Mouse (Mus musculus) fat pad, adult 2 months (tissue): ENCODE data around the gene Hivep2.

Source experiments
- DNase-seq: peaks from one replicate; pipeline ENCODE4 v3.0.0-alpha.2; 2011; ENCODE audit warnings: low read depth, low spot score; ENCODE audit errors: extremely low read depth

Hivep2 gene

GRCm38 (mm10) chr10:13965974-13966829 is at the start of gene Hivep2:
Hivep2 (plus strand) TSS chr10:13966075.
- no peak for DNase-seq

DNA sequence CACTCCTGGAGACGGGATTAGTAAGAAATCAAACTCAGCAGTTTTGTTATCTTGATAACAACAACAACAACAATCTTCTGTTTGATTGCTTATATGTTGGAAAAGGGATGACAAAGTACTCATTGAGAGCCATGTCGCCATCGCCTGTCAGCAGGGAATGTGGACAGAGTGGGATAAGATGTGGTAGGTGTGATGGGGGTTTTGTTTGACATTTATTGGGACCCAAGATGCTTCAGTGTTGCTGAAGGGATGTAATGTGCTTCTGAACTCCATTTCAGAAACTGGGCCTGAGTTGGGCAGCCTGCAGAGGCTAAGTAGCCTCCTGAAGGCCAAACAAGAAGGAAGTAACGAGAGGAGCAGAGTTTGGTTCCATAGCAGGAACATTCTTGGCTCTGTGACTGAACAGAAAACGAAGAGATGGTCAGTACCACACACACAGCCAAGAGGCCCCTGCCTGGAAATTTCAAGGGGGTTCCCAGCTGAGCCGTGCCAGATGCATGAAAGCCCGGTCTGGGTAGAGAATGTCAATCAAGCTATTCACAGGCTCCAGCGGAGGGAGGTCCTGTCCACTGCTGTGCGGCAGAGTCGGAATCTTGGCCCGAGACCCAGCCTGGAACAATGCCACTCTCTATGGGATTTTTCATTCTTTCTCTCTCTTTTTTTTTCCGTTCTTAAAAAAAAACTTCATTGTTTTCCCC is 49.1 kb upstream of the Hivep2 start:
- DNase-seq, result no peak

GRCm38 (mm10) chr10:13921641-13922385 is 44.1 kb upstream of the Hivep2 start:
- DNase-seq, result no peak

DNA sequence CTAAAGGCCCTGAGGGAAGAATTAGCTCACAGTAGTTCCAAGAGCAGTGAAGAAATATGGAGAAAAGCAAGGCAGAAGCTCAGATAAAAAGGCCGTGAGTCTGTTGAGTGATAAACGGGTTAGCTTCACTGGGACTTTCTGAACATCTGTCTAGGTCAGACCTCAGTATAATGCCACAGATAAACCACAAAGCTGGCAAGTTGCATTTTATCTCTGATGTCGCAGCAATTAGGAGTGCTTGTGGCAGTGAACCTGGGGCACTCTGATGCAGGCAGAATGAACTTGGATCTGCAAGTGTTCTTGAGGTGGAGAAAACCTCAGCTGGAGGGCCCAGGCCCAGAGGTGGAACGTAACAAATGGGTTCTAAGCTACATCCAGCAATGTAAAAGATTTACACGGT is 36.6 kb upstream of the Hivep2 start:
- no peak for DNase-seq

DNA sequence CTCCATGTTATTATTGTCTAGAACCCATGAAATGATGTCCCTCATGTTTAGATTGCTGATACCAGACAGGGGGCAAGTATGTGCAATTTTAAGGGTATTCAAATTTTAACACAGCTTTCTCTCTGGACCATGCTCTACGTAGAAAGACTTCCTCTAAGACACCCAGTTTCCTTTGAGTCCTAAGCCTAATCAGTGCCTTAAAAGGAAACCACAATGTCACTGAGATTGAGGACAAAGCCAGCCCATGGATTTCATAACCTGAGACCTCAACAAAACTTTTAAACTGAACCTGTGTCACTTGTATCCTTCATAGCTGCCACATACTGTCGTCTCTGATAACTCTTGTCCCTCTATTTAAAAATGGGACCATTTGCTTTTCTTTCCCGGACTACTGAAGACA is 33.7 kb upstream of the Hivep2 start:
- no peak for DNase-seq

- DNase-seq, result no peak
These were observed 32.6 kb upstream of the Hivep2 start for GRCm38 (mm10) chr10:13933320-13933719.

- no peak for DNase-seq
These were observed 30.2 kb upstream of the Hivep2 start for GRCm38 (mm10) chr10:13935646-13936045.

DNA sequence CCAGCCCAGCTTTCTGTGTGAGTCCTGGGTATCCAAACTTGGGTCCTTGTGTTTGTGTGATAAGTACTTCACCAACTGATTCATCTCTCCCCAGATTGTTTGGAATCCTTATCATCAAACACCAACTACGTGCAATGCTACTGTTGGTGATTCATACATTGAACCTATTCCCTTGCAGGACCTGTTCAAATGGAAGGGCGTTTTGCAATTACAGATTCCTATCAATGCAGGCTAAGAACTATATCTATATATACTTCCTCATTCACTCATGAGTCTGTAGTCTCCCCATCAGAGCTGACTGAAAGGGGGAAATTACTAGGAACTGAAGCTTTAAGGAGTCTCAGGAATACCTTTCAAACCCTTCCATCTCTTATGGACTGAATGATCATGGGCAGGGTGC is 24.5 kb upstream of the Hivep2 start:
- no peak for DNase-seq

DNA sequence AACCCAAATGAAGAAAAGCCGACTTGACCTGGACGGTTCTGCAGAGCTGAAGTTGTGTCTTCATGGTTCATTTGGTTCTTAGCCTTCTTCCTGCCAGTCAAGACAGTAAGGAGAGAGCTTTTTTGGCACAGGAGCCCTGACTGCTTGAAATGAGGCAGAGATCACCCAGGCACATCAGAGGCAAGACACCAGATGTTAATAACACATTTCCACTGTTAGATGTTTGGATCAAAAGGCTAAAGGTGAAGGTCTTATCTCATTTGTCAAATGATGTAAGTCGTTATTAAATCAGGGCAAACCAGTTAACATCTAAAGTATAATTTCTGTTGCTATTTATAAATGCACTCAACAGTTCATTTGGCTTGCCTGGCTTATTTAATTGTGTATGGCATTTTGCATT is 22.2 kb upstream of the Hivep2 start:
- DNase-seq, result no peak

DNA sequence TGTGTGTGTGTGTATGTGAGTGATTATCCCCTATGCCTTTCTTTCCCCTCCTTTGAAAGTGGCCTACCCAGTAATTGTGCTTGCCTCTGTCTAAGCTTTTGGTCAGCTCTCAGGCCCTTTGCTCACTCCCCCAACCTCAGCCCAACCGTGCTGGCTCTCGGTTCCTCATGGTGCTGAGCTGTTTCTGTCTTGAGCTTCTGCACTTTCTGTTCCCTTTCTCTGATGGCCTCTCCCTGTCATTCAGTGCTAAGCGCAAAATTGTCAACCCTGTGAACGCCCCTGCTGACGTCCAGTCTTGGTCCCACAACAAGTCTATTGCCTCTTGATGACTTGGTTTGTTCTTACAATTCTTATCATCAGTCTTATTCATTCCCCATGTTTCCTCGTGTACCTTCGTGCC is 19.4 kb upstream of the Hivep2 start:
- no peak for DNase-seq

DNA sequence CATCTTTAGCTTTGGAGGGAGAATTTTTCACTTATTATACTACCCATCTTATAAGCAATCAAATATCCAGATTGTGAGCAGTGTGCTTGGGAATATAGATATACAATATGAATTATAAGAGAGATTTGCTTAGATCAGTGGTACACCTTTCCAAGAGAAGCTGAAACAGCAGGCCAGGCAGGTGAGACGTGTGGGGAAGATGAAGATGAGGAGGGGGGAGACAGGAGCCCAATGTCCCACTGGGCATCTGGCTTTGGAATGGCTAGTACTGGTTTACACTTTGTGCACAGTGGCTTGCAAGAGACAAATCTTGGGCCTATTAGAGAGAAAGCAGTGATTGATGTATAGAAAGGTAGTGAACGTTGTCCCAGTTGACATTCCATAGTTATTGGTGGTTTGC is 2.9 kb upstream of the Hivep2 start:
- DNase-seq, result no peak

DNA sequence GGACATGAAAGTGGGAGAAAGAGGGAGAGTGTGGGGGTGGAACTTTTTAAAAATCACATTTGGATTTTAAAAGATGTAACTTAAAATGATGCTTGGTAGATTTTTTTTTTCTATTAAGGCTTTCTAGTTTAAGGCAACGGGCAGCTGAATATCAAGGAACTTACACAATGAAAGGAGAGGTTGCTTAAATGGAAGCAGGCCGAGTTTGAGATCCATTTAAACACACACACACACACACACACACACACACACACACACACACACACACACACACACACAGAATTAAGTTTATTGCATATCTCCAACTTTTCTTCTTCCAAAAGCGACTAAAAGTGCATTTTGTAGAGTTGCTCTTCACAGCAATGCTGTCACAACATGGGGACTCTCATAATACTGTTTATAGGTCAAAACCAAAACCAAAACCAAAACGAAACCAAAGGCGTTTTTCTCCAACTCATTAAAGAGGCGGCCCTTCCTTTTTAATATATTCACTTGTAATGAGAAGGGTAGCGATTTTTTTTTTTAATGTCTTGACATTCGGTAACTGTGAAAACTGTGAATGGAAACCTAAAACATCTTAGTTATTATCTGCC is 1.9 kb upstream of the Hivep2 start:
- no peak for DNase-seq

DNA sequence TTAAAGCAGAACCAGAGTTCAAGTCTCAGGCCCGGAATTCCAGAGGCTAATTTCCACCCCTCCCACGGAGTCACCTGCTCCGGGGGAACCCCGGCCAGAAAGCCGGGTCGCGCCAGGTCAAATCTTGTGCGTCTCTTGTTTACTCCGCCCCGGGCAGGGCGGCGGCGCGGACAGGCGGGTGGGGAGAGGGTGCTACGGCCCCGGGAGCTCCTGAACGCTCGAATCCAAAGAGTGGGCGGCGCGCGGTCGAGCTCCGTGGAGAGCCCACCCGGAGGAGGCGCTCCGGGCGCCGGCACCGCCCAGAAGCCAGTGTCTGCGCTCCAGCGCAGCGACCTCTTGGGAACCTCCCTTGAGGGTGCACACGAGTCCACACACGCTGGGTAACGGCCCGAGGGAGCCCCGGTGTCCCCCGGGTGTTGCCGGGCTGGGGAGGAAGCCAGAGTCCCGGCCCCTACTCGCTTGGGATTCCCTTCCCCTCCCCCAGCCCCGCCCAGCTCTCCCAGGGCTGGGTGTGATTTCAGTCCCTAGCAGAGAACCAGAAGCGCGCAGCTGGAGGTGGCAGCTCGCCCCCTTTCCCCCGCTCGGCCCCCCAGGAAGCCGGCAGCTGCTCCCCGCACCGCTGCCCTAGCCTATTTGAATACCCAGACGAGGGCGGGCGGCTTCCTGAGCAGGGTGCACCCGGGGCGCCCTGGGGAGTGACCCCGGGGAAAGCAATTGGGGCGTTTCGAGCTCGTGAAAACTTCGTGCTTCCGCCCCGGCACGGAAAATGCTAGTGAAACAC is 1.2 kb upstream of the Hivep2 start:
- DNase-seq, result no peak

DNA sequence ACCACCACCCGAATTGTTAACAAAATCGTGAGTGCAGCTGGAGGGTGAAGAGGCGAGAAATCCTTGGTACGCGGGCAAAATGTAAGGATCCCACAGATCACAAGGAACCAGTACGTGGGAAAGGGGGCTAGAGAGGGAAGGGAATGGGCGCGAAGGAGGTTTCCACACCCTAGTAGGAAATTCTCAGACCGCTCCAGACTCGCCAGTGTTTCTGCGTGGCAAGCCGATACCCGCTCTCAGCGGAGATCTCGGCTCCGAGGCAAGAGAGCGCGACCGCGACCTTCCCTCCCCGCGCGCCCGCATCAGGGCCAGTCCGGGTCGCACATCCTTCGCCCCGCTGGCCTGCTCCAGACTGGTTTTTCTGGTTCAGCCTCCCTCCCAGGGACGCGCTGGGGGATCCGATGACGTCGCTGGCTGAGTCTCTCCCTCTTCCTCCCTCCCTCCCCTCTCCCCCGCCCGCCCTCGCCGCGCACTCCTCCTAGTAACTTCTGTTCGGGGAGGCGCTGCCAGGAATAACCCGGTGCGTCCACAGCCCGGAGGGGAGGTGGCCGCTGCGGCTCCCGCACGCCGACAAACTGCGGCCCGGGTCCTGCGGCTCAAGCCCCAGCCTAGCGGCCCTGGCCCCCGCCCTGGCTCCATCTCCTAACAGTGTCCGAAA is 430 bp upstream of the Hivep2 start:
- no peak for DNase-seq

DNA sequence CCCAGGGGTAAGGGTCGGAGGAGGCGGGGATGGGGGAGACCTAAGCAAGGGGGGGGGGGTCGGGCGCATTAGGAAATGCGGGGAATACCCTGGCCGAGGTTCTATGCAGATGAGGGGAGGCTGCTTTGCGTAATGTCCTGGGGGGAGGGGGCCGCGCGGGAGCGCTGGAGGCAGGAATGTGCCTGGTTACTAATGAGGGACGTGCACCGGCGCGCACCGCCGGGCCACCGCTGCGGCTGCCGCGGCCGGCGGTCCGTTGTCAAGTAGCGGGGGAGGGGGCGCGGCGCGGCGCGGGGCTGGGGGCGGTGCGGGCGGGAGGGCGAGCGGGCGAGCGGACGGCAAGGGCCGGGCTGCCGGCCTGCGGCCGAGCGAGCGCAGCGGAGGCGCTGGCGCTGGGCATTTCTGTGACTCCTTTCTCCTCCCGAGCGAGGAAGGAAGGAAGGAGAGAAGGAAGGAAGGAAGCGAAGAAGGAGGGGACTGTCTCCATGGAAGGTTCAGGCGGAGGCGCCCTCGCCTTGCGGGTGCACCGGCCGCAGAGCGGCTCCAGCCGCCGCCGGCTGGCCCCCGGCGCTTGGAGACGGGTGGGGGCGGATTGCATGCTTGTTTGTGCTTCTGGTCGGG is 1.1 kb downstream of the Hivep2 start:
- no peak for DNase-seq

DNA sequence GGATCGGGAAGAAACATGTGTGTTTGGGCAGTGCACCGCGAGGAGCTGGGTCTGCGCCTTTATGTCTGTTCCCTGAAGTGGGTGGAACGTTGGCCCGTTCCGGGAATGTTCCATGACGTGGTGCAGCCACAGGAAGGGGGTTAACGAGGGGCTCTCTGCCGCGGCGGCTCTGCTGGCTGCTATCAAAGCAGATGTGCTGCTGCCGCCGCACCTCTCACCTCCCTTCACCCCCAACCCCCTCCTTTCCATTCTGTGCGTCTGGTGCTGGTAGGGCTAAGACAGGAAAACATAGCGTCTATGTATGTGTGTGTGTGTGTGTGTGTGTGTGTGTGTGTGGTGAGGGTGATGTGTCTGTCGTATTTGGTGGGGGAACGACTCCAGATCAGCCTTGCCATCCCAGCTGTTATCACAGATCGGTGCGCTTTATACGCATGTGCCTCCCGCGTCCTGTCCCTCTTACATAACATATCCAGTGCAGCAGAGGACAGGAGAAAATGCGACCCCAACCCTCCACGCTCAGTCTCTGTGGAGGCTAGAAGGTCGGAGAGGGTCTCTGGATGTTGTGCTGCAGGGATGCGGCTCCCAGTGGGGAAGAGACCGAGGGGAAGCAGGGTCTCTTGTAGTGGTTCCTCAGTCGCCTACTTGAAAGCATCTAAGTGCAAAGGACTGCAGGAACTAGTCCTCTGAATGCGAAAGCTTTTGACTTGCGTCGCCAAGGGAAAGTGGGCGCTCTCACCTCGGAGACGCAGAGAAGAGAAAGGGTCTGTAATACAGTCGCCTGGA is 1.8 kb downstream of the Hivep2 start:
- DNase-seq, result no peak

DNA sequence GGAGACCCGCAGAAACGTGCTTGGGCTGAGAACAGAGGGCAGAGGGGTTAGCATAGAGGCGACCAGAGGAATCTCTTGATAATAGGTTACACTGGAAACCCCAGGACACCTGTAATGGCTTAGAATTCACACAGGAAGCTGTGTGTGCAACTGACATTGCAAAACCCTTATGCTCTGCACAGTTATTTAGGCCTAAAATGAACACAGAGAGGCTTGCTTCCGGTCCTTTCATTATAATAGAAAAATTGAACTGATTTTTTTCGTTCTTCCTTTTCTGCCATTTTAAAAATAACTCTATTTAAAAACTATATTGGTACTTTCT is 2.3 kb downstream of the Hivep2 start:
- no peak for DNase-seq

DNA sequence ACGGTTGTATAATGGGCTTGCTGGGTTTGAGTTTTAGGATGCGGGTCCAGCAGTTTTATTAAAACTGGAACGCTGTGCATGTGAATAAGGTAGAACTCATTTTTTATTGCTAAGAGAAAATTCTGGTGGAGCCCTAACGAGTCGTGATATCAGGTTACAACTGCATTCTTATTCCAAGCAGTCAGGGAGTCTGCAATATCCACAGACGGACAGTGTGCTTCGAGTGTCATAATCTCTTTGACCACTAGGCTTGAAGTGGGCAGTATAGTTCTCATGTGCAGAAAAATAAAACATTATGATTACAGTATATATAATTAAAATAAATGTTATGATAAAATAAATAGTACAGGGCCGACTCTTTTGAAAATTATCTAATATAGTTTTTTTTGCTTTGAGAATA is 3.1 kb downstream of the Hivep2 start:
- no peak for DNase-seq

DNA sequence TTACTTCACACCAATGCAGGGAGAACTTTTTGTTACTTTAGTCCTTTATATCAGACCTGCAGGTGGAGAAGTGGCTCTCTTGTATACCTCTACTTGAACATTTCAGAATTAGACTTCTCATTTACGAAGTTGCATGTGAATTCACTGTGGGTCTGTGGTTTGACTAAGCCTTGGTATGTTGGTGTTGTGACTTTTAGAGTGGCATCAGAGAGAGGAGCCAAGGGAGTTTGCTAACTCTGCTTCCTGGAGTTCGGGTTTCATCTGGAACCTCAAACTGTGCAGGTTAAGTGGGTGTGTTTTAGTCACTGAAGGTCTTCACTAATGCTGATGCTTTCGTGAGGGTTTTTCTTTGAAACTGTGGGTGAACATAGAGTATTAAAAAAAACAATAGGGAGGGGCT is 4.4 kb downstream of the Hivep2 start:
- DNase-seq, result no peak
